Mouse (Mus musculus): Measurements from ENCODE around the gene Tmod1.

DNA sequence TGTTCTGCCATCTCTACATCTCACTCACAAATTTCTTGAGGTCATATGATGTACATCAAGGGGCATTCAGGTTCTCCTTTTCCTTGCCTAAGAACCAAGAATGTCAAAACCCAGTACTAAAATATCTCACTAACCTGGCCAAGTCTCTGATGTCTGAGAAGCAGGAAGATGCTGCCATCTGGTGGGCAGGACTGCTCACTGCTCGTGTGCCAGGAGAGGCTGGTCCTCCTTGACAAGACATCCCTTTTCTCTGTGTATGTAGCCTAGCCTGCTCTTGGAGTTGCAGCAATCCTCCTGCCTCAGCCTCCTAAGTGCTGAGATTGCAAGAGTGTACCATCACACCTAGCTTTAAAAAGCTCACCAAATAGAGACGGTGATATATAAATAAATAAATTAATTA is 87.8 kb downstream of the Tmod1 start:
- TF ChIP-seq POLR2A (IDR thresholded peaks at IDR 0.05; ENCODE audit: low read depth, low read length) (no peak), CTCF (IDR thresholded peaks at IDR 0.05; ENCODE audit: borderline replicate concordance, insufficient read depth, low read length) (peak; percentile 99)

All from embryonic fibroblast, embryonic 13.5 days (primary cell).